Mouse (Mus musculus): ENCODE data around the gene Reg3g.
A peak's percentile ranks its signal among the peaks of the same experiment; 100 is the strongest.
"Not testable (repeated sequence)": the region's sequence is repeated elsewhere in the genome, so short reads cannot be mapped to it uniquely, and the experiment has no call there.

Reg3g gene

GRCm38 (mm10) chr6:78468772-78469171, at the start of gene Reg3g:
Gene Reg3g (minus strand): TSS chr6:78468872.
- DNase-seq (ENCODE audit: low read depth, low spot score), result no peak

GRCm38 (mm10) chr6:78515777-78516446, 47.2 kb upstream of the Reg3g start:
- DNase-seq (ENCODE audit: low read depth, low spot score), result no peak

GRCm38 (mm10) chr6:78512833-78513232, 44.2 kb upstream of the Reg3g start:
- peak; percentile 20 for DNase-seq (ENCODE audit: low read depth, low spot score)

GRCm38 (mm10) chr6:78510173-78510900, 41.7 kb upstream of the Reg3g start:
- no peak for DNase-seq (ENCODE audit: low read depth, low spot score)

- DNase-seq (ENCODE audit: low read depth, low spot score), result no peak
Observed at GRCm38 (mm10) chr6:78505745-78506144, 37.1 kb upstream of the Reg3g start.

GRCm38 (mm10) chr6:78494633-78495032, 26.0 kb upstream of the Reg3g start:
- DNase-seq (ENCODE audit: low read depth, low spot score), result no peak

GRCm38 (mm10) chr6:78469287-78469686, 615 bp upstream of the Reg3g start:
- no peak for DNase-seq (ENCODE audit: low read depth, low spot score)

GRCm38 (mm10) chr6:78463266-78463665, 5.4 kb downstream of the Reg3g start:
- no peak for DNase-seq (ENCODE audit: low read depth, low spot score)

- no peak for DNase-seq (ENCODE audit: low read depth, low spot score)
Observed at GRCm38 (mm10) chr6:78462360-78462759, 6.3 kb downstream of the Reg3g start.

- DNase-seq (ENCODE audit: low read depth, low spot score), result no peak
Observed at GRCm38 (mm10) chr6:78460191-78460825, 8.4 kb downstream of the Reg3g start.

GRCm38 (mm10) chr6:78452804-78453203, 15.9 kb downstream of the Reg3g start:
- DNase-seq (ENCODE audit: low read depth, low spot score), result no peak

- no peak for DNase-seq (ENCODE audit: low read depth, low spot score)
Observed at GRCm38 (mm10) chr6:78448409-78448808, 20.3 kb downstream of the Reg3g start.

- DNase-seq (ENCODE audit: low read depth, low spot score), result no peak
Observed at GRCm38 (mm10) chr6:78447202-78447601, 21.5 kb downstream of the Reg3g start.

- DNase-seq (ENCODE audit: low read depth, low spot score), result no peak
Observed at GRCm38 (mm10) chr6:78425497-78425896, 43.2 kb downstream of the Reg3g start.

- not testable (repeated sequence) for DNase-seq (ENCODE audit: low read depth, low spot score)
Observed at GRCm38 (mm10) chr6:78422411-78422810, 46.3 kb downstream of the Reg3g start, which contains the start of gene Reg1. Gene Reg1 (plus strand): TSS chr6:78422711.
